Mouse (Mus musculus): ENCODE results near the gene Dact3. TPM values are rescaled to one million over a fixed set of nuclear protein-coding genes. Genes with fewer than 3 reads are reported as not detected.

Dact3 gene
- polyA plus RNA-seq, 1 experiment = 5.3 TPM

DNA sequence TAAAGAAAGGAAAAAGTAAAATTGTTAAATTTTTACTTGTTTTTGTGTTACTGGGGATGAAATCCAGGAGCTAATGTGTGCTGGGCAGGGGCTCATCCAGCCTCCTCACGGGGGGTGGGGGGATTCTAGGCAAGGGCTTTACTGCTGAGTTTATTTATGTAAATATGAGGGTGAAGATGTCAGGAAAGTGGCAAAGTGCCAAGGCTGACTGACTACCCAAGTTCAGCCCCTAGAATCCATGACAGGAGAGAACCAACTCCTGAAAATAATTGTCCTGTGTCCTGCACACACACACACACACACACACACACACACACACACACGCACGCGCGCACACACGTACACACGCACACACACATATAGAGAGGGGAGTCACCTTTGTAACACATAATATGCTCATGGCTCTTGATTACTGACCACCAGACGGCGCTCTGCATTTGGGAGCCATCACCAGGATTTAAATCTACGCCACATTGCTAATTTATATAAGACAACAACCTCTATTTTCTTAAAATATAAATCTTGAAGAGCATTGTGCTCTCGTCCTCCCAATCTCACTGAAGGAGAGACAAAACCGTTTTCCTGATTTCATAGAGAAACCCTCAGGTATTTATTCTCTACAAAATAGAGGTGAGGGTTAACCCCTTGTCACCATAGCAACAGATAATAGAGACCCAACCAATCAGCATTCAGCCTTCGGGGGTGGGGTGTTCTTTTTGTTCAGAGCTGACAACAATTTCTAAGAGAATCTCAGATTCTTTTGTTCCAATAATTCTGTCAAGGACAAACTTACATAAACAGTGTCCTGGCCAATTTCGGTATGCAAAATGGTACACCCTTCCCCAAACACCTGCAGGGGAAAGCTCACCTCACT lies 57.8 kb downstream of the Dact3 start:
- H3K79me3 ChIP-seq (ENCODE audit: low read depth) = no peaks in the 10 kb centered on the region
- no peak overlapping the region for H3ac ChIP-seq (ENCODE audit: control insufficient read depth, insufficient read length, low read depth)
- no peak for TF ChIP-seq MYOG (IDR thresholded peaks at IDR 0.05; ENCODE audit: control insufficient read depth, extremely low read depth, insufficient read length)
- TF ChIP-seq CTCF (IDR thresholded peaks at IDR 0.05; ENCODE audit: control insufficient read depth, insufficient read depth, insufficient read length) = no peak
- no peak for TF ChIP-seq USF1 (IDR thresholded peaks at IDR 0.05; ENCODE audit: low read depth)
- no peak for TF ChIP-seq MYOD1 (IDR thresholded peaks at IDR 0.05; ENCODE audit: control insufficient read depth, insufficient read length, low read depth)
- no peak for TF ChIP-seq MAX (IDR thresholded peaks at IDR 0.05)
- no peak for TF ChIP-seq CEBPB (IDR thresholded peaks at IDR 0.05; ENCODE audit: low read depth)
- no peak for TF ChIP-seq FOSL1 (IDR thresholded peaks at IDR 0.05; ENCODE audit: insufficient read depth, low read length, poor library complexity, severe bottlenecking)

More for the DNA sequence above, 57.8 kb downstream of the Dact3 start:
- Histone ChIP-seq H3K27me3 (ENCODE audit: control insufficient read depth, insufficient read depth, insufficient read length) (no peaks in the 10 kb centered on the region), H3K4me3 (ENCODE audit: insufficient read depth, poor library complexity, severe bottlenecking) (no peak overlapping the region), H3K79me2 (ENCODE audit: control insufficient read depth, insufficient read depth) (no peaks in the 10 kb centered on the region), H3K36me3 (ENCODE audit: control insufficient read depth, insufficient read depth) (no peaks in the 10 kb centered on the region)

Other genes with a start within 250 kb of the Dact3 start
- gene Ceacam15, start 199.6 kb upstream of the Dact3 start, polyA plus RNA-seq (2012; fragmentation: generic; extraction: Trizol) = not detected
- gene Ceacam9, start 153.4 kb upstream of the Dact3 start, polyA plus RNA-seq (2012; fragmentation: generic; extraction: Trizol) = not detected
- gene Ap2s1, start 136.9 kb upstream of the Dact3 start, polyA plus RNA-seq (2012; fragmentation: generic; extraction: Trizol) = 301 TPM
- gene Slc1a5, start 94.0 kb upstream of the Dact3 start, polyA plus RNA-seq (2012; fragmentation: generic; extraction: Trizol) = 31.5 TPM
- 50.4 TPM for gene Strn4, start 59.4 kb upstream of the Dact3 start, polyA plus RNA-seq (2012; fragmentation: generic; extraction: Trizol)
- 28.9 TPM for gene Fkrp, start 58.6 kb upstream of the Dact3 start, polyA plus RNA-seq (2012; fragmentation: generic; extraction: Trizol)
- 5.5 TPM for gene Prkd2, start 32.4 kb upstream of the Dact3 start, polyA plus RNA-seq (2012; fragmentation: generic; extraction: Trizol)
- 2.6 TPM for gene Gng8, start 16.5 kb downstream of the Dact3 start, polyA plus RNA-seq (2012; fragmentation: generic; extraction: Trizol)
- 5.7 TPM for gene Ptgir, start 31.2 kb downstream of the Dact3 start, polyA plus RNA-seq (2012; fragmentation: generic; extraction: Trizol)
- 365 TPM for gene Calm3, start 48.8 kb downstream of the Dact3 start, polyA plus RNA-seq (2012; fragmentation: generic; extraction: Trizol)
- gene Pnmal2, start 69.4 kb downstream of the Dact3 start, polyA plus RNA-seq (2012; fragmentation: generic; extraction: Trizol) = 12.6 TPM
- not detected for gene Pnmal1, start 84.4 kb downstream of the Dact3 start, polyA plus RNA-seq (2012; fragmentation: generic; extraction: Trizol)
- not detected for gene Gm42372, start 107.8 kb downstream of the Dact3 start, polyA plus RNA-seq (2012; fragmentation: generic; extraction: Trizol)
- 9.7 TPM for gene Ccdc8, start 117.4 kb downstream of the Dact3 start, polyA plus RNA-seq (2012; fragmentation: generic; extraction: Trizol)
- 143 TPM for gene Ppp5c, start 152.6 kb downstream of the Dact3 start, polyA plus RNA-seq (2012; fragmentation: generic; extraction: Trizol)
- gene Hif3a, start 187.1 kb downstream of the Dact3 start, polyA plus RNA-seq (2012; fragmentation: generic; extraction: Trizol) = not detected
- not detected for gene Psg16, start 198.7 kb downstream of the Dact3 start, polyA plus RNA-seq (2012; fragmentation: generic; extraction: Trizol)

Data from C2C12 (cell line).